Mouse (Mus musculus) liver, postnatal 0 days (tissue): ENCODE measurements around the gene Snx3.

Experiments
- CTCF ChIP-seq: sonication (generic); IDR thresholded peaks from 2 replicates; pipeline ENCODE4 v1.5.1; 2016; ENCODE audit warnings: antibody characterized with exemption, low read depth
- EP300 ChIP-seq: IDR thresholded peaks from 2 replicates; pipeline ENCODE4 v1.6.1; 2016; ENCODE audit warnings: antibody characterized with exemption, low read depth, mild to moderate bottlenecking

- TF ChIP-seq CTCF (no peak), EP300 (no peak)
Measured at GRCm38 (mm10) chr10:42464224-42464623, 37.6 kb upstream of the Snx3 start.
